Mouse (Mus musculus) cortical plate, adult 2 months (tissue): ENCODE measurements at regions not wholly inside any gene's neighbourhood (a gene's known extent, or its start where the extent isn't known, plus 50 kb on each side); places are given as distances from the start of the nearest gene placed in this dataset.

Source experiments
- CTCF ChIP-seq: fragments of 200-500 bp; IDR thresholded peaks from 2 replicates; pipeline ENCODE4 v1.5.1; 2011; ENCODE audit warnings: mild to moderate bottlenecking, control low read depth, low read length; ENCODE audit not compliant: insufficient read depth; ENCODE audit errors: extremely low read depth
- POLR2A ChIP-seq: fragments of 200-500 bp; IDR thresholded peaks from 2 replicates; pipeline ENCODE4 v1.6.1; 2011; ENCODE audit warnings: mild to moderate bottlenecking, low read length, control low read depth; ENCODE audit not compliant: insufficient read depth; ENCODE audit errors: extremely low read depth

DNA sequence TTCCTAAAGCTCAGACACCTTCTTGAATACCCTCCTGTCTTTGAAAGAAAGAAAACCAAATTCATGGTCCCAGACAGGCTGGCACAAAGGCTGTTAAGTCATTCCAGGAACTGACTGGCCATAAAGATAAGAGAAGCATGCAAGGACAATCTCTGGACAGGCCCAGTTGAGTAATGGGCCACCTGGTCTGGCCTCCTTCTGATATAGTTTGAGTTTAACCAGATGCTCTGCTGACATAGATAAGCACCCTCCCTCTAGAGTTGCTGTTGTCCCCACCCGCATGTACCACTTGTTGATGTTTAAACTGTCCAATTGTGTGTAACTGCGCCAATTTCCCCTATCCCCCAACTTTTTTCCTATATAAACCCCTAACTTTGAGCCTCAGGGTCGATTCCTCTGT, 310.4 kb downstream of the Ccser2 start:
- no peak for TF ChIP-seq CTCF
- TF ChIP-seq POLR2A: no peak
